Mouse (Mus musculus): ENCODE results near the gene Ccl20. TPM values are rescaled to one million over a fixed set of nuclear protein-coding genes. Genes with fewer than 3 reads are reported as not detected.

Gene Ccl20
- polyA plus RNA-seq, 1 experiment from 2014 or later, result not detected

- H3K4me2 ChIP-seq (ENCODE audit: low read length), result no peak overlapping the region
- no peaks in the 10 kb centered on the region for H3K4me1 ChIP-seq (ENCODE audit: control insufficient read depth, insufficient read depth, low read length)
- 79% methylated on average over 3 of the region's 3 CpGs for WGBS
- no peak overlapping the region for H3K9ac ChIP-seq (replicated peaks; ENCODE audit: low read length)
- no peak for ATAC-seq (ENCODE audit: low FRiP score, low TSS enrichment)
- H3K27ac ChIP-seq (replicated peaks; ENCODE audit: low read depth, low read length), result no peak overlapping the region
- no peak overlapping the region for H3K4me3 ChIP-seq (replicated peaks; ENCODE audit: low read depth, low read length)
- H3K36me3 ChIP-seq (ENCODE audit: control insufficient read depth, insufficient read depth, low read length), result no peaks in the 10 kb centered on the region
- DNase-seq, result no peak
- H3K9me3 ChIP-seq (ENCODE audit: control insufficient read depth, low read length), result no peaks in the 10 kb centered on the region
- no peaks in the 10 kb centered on the region for H3K27me3 ChIP-seq (ENCODE audit: control insufficient read depth, insufficient read depth, low read length)
Observed at GRCm38 (mm10) chr1:83150227-83150626, 33.7 kb downstream of the Ccl20 start.

DNA sequence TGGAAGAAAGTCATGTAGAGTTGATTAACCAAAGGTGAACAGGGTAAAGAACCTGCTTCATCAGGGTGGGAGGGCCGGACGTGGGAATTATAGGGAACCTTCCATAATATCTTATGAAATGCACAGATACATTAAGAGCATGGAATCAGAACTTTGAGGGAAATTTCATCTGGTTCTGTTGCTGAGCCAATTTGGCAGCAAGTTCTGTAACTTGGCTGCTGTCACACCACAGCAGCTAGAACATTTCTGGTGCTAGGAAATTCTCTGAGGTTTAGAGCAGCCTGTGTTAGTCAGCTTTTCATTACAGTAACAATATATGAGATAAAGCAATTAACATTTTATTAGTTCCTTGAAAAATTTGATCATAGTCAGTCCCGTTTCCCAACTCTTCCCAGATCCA is 36.4 kb downstream of the Ccl20 start:
- H3K4me2 ChIP-seq (ENCODE audit: low read length), result no peak overlapping the region
- no peaks in the 10 kb centered on the region for H3K27me3 ChIP-seq (ENCODE audit: control insufficient read depth, insufficient read depth, low read length)
- no peak for ATAC-seq (ENCODE audit: low FRiP score, low TSS enrichment)
- H3K9ac ChIP-seq (replicated peaks; ENCODE audit: low read length), result no peak overlapping the region
- H3K36me3 ChIP-seq (ENCODE audit: control insufficient read depth, insufficient read depth, low read length), result no peaks in the 10 kb centered on the region
- 91% methylated on average over 3 of the region's 3 CpGs for WGBS
- no peaks in the 10 kb centered on the region for H3K9me3 ChIP-seq (ENCODE audit: control insufficient read depth, low read length)
- H3K4me1 ChIP-seq (ENCODE audit: control insufficient read depth, insufficient read depth, low read length), result no peaks in the 10 kb centered on the region
- H3K27ac ChIP-seq (replicated peaks; ENCODE audit: low read depth, low read length), result no peak overlapping the region
- no peak overlapping the region for H3K4me3 ChIP-seq (replicated peaks; ENCODE audit: low read depth, low read length)
- no peak for DNase-seq

DNA sequence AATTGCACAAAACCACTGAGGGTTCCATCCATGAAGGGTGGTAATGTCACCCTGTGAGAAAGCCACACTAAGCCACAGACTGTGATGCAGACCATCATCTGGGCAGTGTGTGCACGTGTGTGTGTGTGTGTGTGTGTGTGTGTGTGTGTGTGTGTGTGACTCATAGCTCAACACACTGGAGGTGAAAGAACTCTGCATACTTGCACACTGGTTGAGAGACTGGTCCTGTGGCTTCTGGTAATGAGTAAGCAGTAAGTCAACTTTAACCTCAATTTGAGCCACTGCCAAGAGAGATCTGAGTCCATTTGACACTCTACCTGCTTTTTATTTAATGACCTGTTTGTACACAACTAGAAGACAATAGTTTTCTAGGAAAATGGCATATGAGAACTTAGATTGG is 40.3 kb downstream of the Ccl20 start:
- H3K4me2 ChIP-seq (ENCODE audit: low read length), result no peak overlapping the region
- 67% methylated on average over 1 of the region's 1 CpGs for WGBS
- H3K36me3 ChIP-seq (ENCODE audit: control insufficient read depth, insufficient read depth, low read length), result no peaks in the 10 kb centered on the region
- no peak overlapping the region for H3K27ac ChIP-seq (replicated peaks; ENCODE audit: low read depth, low read length)
- no peak for ATAC-seq (ENCODE audit: low FRiP score, low TSS enrichment)
- H3K4me1 ChIP-seq (ENCODE audit: control insufficient read depth, insufficient read depth, low read length), result no peaks in the 10 kb centered on the region
- DNase-seq, result no peak
- H3K9ac ChIP-seq (replicated peaks; ENCODE audit: low read length), result no peak overlapping the region
- H3K4me3 ChIP-seq (replicated peaks; ENCODE audit: low read depth, low read length), result no peak overlapping the region
- no peaks in the 10 kb centered on the region for H3K27me3 ChIP-seq (ENCODE audit: control insufficient read depth, insufficient read depth, low read length)
- no peaks in the 10 kb centered on the region for H3K9me3 ChIP-seq (ENCODE audit: control insufficient read depth, low read length)

DNA sequence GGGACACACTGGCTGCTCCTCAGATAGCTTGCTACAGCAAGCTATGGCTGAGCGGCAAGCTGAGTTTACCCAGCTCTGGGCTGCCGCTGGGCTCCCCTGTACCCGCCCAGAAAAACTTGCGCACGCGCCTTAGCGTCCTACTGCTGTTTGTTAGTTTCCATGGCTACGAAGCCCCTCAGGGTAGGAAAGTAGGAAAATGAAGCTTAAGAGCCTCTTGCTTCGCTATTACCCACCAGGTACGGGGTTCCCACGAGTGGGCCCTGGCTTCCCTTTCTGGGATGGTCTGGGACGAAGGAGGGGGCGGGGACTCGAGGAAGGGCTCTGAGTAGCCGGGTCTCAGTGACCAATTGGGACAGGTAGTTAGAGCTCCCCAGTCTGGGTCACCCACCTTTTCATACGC is 43.0 kb downstream of the Ccl20 start, which contains the start of gene Daw1:
Gene Daw1 (plus strand): TSS at position 150 of the 400 bp plus-strand sequence.
- Histone ChIP-seq H3K27ac (replicated peaks; ENCODE audit: low read depth, low read length) (no peak within 1 kb of the TSS), H3K4me2 (ENCODE audit: low read length) (peak within 1 kb of the TSS; percentile 68), H3K27me3 (ENCODE audit: control insufficient read depth, insufficient read depth, low read length) (no peaks in the 10 kb centered on the region), H3K9me3 (ENCODE audit: control insufficient read depth, low read length) (no peaks in the 10 kb centered on the region), H3K4me1 (ENCODE audit: control insufficient read depth, insufficient read depth, low read length) (no peaks in the 10 kb centered on the region), H3K9ac (replicated peaks; ENCODE audit: low read length) (no peak within 1 kb of the TSS), H3K36me3 (ENCODE audit: control insufficient read depth, insufficient read depth, low read length) (no peaks in the 10 kb centered on the region), H3K4me3 (replicated peaks; ENCODE audit: low read depth, low read length) (peak within 1 kb of the TSS; percentile 42)
- WGBS, result 0% methylated on average over 16 of the region's 16 CpGs
- DNase-seq (peak; percentile 97), ATAC-seq (ENCODE audit: low FRiP score, low TSS enrichment) (peak; percentile 94)

- Histone ChIP-seq H3K4me2 (ENCODE audit: low read length) (no peak overlapping the region), H3K36me3 (ENCODE audit: control insufficient read depth, insufficient read depth, low read length) (no peaks in the 10 kb centered on the region), H3K4me1 (ENCODE audit: control insufficient read depth, insufficient read depth, low read length) (no peaks in the 10 kb centered on the region), H3K27ac (replicated peaks; ENCODE audit: low read depth, low read length) (no peak overlapping the region), H3K9me3 (ENCODE audit: control insufficient read depth, low read length) (no peaks in the 10 kb centered on the region), H3K9ac (replicated peaks; ENCODE audit: low read length) (no peak overlapping the region), H3K27me3 (ENCODE audit: control insufficient read depth, insufficient read depth, low read length) (no peaks in the 10 kb centered on the region), H3K4me3 (replicated peaks; ENCODE audit: low read depth, low read length) (no peak overlapping the region)
- ATAC-seq (ENCODE audit: low FRiP score, low TSS enrichment), result no peak
- 80% methylated on average over 3 of the region's 3 CpGs for WGBS
- DNase-seq, result no peak
Observed at GRCm38 (mm10) chr1:83161658-83162057, 45.1 kb downstream of the Ccl20 start.

- no peaks in the 10 kb centered on the region for H3K27me3 ChIP-seq (ENCODE audit: control insufficient read depth, insufficient read depth, low read length)
- H3K36me3 ChIP-seq (ENCODE audit: control insufficient read depth, insufficient read depth, low read length), result no peaks in the 10 kb centered on the region
- H3K4me1 ChIP-seq (ENCODE audit: control insufficient read depth, insufficient read depth, low read length), result no peaks in the 10 kb centered on the region
- ATAC-seq (ENCODE audit: low FRiP score, low TSS enrichment) (no peak), DNase-seq (no peak)
- 87% methylated on average over 3 of the region's 3 CpGs for WGBS
- H3K9me3 ChIP-seq (ENCODE audit: control insufficient read depth, low read length), result no peaks in the 10 kb centered on the region
- no peak overlapping the region for H3K4me3 ChIP-seq (replicated peaks; ENCODE audit: low read depth, low read length)
- no peak overlapping the region for H3K9ac ChIP-seq (replicated peaks; ENCODE audit: low read length)
- H3K4me2 ChIP-seq (ENCODE audit: low read length), result no peak overlapping the region
- no peak overlapping the region for H3K27ac ChIP-seq (replicated peaks; ENCODE audit: low read depth, low read length)
Observed at GRCm38 (mm10) chr1:83164027-83164426, 47.5 kb downstream of the Ccl20 start.

Other genes with a start within 250 kb of the Ccl20 start
- 0.46 and 0.66 TPM in 2 replicates for gene A030005L19Rik, start 203.4 kb upstream of the Ccl20 start, polyA plus RNA-seq (2014; fragmentation: Nextera tagmentation; extraction: Ambion mirVana)
- gene A030014E15Rik, start 191.8 kb upstream of the Ccl20 start, polyA plus RNA-seq (2014; fragmentation: Nextera tagmentation; extraction: Ambion mirVana), result not detected in 2 replicates
- gene Gm6217, start 185.4 kb upstream of the Ccl20 start, polyA plus RNA-seq (2014; fragmentation: Nextera tagmentation; extraction: Ambion mirVana), result not detected in 2 replicates
- gene A030003K21Rik, start 173.4 kb upstream of the Ccl20 start, polyA plus RNA-seq (2014; fragmentation: Nextera tagmentation; extraction: Ambion mirVana), result not detected in 2 replicates
- not detected in 2 replicates for gene Gm7544, start 160.8 kb upstream of the Ccl20 start, polyA plus RNA-seq (2014; fragmentation: Nextera tagmentation; extraction: Ambion mirVana)
- gene Gm47955, start 156.5 kb upstream of the Ccl20 start, polyA plus RNA-seq (2014; fragmentation: Nextera tagmentation; extraction: Ambion mirVana), result not detected in 2 replicates
- gene Gm47959, start 116.2 kb upstream of the Ccl20 start, polyA plus RNA-seq (2014; fragmentation: Nextera tagmentation; extraction: Ambion mirVana), result not detected in 2 replicates
- 0.15 and 0.79 TPM in 2 replicates for gene Slc19a3, start 78.3 kb upstream of the Ccl20 start, polyA plus RNA-seq (2014; fragmentation: Nextera tagmentation; extraction: Ambion mirVana)
- not detected in 2 replicates for gene Krtap28-10, start 74.3 kb upstream of the Ccl20 start, polyA plus RNA-seq (2014; fragmentation: Nextera tagmentation; extraction: Ambion mirVana)
- gene Gm47969, start 71.8 kb upstream of the Ccl20 start, polyA plus RNA-seq (2014; fragmentation: Nextera tagmentation; extraction: Ambion mirVana), result not detected in 2 replicates
- not detected in 2 replicates for gene A030005K14Rik, start 57.4 kb upstream of the Ccl20 start, polyA plus RNA-seq (2014; fragmentation: Nextera tagmentation; extraction: Ambion mirVana)
- not detected in 2 replicates for gene Krtap28-13, start 55.8 kb upstream of the Ccl20 start, polyA plus RNA-seq (2014; fragmentation: Nextera tagmentation; extraction: Ambion mirVana)
- 0.80 and 1.00 TPM in 2 replicates for gene Daw1, start 43.0 kb downstream of the Ccl20 start, polyA plus RNA-seq (2014; fragmentation: Nextera tagmentation; extraction: Ambion mirVana)